Mouse (Mus musculus): ENCODE data around the gene Jag1.

- no peak for TF ChIP-seq CTCF (IDR thresholded peaks at IDR 0.05; ENCODE audit: borderline replicate concordance, insufficient read depth, low read depth, low read length)
- no peak for TF ChIP-seq POLR2A (IDR thresholded peaks at IDR 0.05; ENCODE audit: borderline replicate concordance, insufficient read depth, low read length)
Observed at GRCm38 (mm10) chr2:137092523-137093297, 23.7 kb downstream of the Jag1 start.

Data from cerebellum, adult 2 months (tissue).